Mouse (Mus musculus) intestine, postnatal 0 days (tissue): ENCODE data around the gene Pcnx4. TPM values are rescaled to one million over a fixed set of nuclear protein-coding genes. Genes with fewer than 3 reads are reported as not detected.
"Not testable (repeated sequence)": the region's sequence is repeated elsewhere in the genome, so short reads cannot be mapped to it uniquely, and the experiment has no call there.

Experiments used
- ATAC-seq: fragments of 200-750 bp; cut with Nextera tagmentation; 2 replicates; pipeline ENCODE4 v1.8.0; 2017; ENCODE audit warnings: mild to moderate bottlenecking, moderate TSS enrichment, moderate library complexity
- H3K27ac ChIP-seq: fragments of 300-500 bp; sonication (generic); 2 replicates; pipeline ENCODE4 v1.5.1; 2014; ENCODE audit warnings: mild to moderate bottlenecking, low read depth, low read length, moderate library complexity
- H3K27me3 ChIP-seq: fragments of 300-500 bp; sonication (generic); replicated peaks from 2 replicates; pipeline ENCODE4 v1.6.1; 2014; ENCODE audit warnings: low read length, mixed read lengths; ENCODE audit not compliant: control insufficient read depth, insufficient read depth
- H3K36me3 ChIP-seq: fragments of 300-500 bp; sonication (generic); 2 replicates; pipeline ENCODE4 v1.6.1; 2014; ENCODE audit warnings: mild to moderate bottlenecking, moderate library complexity; ENCODE audit not compliant: control insufficient read depth, insufficient read depth
- H3K4me1 ChIP-seq: fragments of 300-500 bp; sonication (generic); replicated peaks from 2 replicates; pipeline ENCODE4 v1.6.1; 2014; ENCODE audit warnings: antibody characterized with exemption, low read length, mixed read lengths; ENCODE audit not compliant: control insufficient read depth, insufficient read depth
- H3K4me2 ChIP-seq: fragments of 300-500 bp; sonication (generic); replicated peaks from 2 replicates; pipeline ENCODE4 v1.6.1; 2014; ENCODE audit warnings: low read depth, mild to moderate bottlenecking, moderate library complexity
- H3K4me3 ChIP-seq: fragments of 300-500 bp; sonication (generic); 2 replicates; pipeline ENCODE4 v1.5.1; 2014; ENCODE audit warnings: low read depth, low read length
- H3K9ac ChIP-seq: fragments of 300-500 bp; sonication (generic); 2 replicates; pipeline ENCODE4 v1.6.1; 2014; ENCODE audit warnings: mild to moderate bottlenecking, low read depth, low read length
- H3K9me3 ChIP-seq: fragments of 300-500 bp; sonication (generic); 2 replicates; pipeline ENCODE4 v1.6.1; 2016; ENCODE audit warnings: mixed run types; ENCODE audit not compliant: control insufficient read depth
- CTCF ChIP-seq: sonication (generic); IDR thresholded peaks from 2 replicates; pipeline ENCODE4 v1.5.1; 2016; ENCODE audit warnings: low read depth, mild to moderate bottlenecking, control low read depth, antibody characterized with exemption, moderate library complexity
- WGBS: fragments of 180-500 bp; shearing (Covaris S2); extraction: QIAGEN DNeasy Blood & Tissue Kit; methylation state at CpG from one replicate; pipeline ENCODE4 v1.1.7; 2014; 5-methylcytosine and 5-hydroxymethylcytosine counted together
- polyA plus RNA-seq: library from polyadenylated mRNA; unstranded; fragments of >200 nt; fragmentation: Nextera tagmentation; extraction: Ambion mirVana; gene quantifications from 2 replicates; pipeline ENCODE4 v1.2.1, GENCODE M21; 2015

Pcnx4 gene
- polyA plus RNA-seq, 1 experiment from 2014 or later: 2.8 TPM

GRCm38 (mm10) chr12:72585339-72585738 is 49.2 kb downstream of the Pcnx4 start:
- H3K9ac ChIP-seq: no peak overlapping the region
- WGBS: 94% methylated on average over 1 of the region's 1 CpGs
- no peak for TF ChIP-seq CTCF

GRCm38 (mm10) chr12:72592991-72593390 is 56.8 kb downstream of the Pcnx4 start:
- TF ChIP-seq CTCF: no peak
- Histone ChIP-seq H3K9ac (no peak overlapping the region), H3K27ac (no peak overlapping the region), H3K4me1 (no peaks in the 10 kb centered on the region), H3K27me3 (no peaks in the 10 kb centered on the region), H3K9me3 (no peaks in the 10 kb centered on the region), H3K36me3 (no peaks in the 10 kb centered on the region), H3K4me2 (no peak overlapping the region), H3K4me3 (no peak overlapping the region)
- no peak for ATAC-seq

More at GRCm38 (mm10) chr12:72585339-72585738, 49.2 kb downstream of the Pcnx4 start:
- no peaks in the 10 kb centered on the region for H3K4me1 ChIP-seq
- no peak overlapping the region for H3K27ac ChIP-seq
- H3K36me3 ChIP-seq: no peaks in the 10 kb centered on the region
- H3K9me3 ChIP-seq: no peaks in the 10 kb centered on the region
- no peak overlapping the region for H3K4me2 ChIP-seq
- no peak for ATAC-seq
- H3K4me3 ChIP-seq: no peak overlapping the region
- no peaks in the 10 kb centered on the region for H3K27me3 ChIP-seq

GRCm38 (mm10) chr12:72594001-72594400 is 57.8 kb downstream of the Pcnx4 start:
- Histone ChIP-seq H3K4me1 (no peaks in the 10 kb centered on the region), H3K27ac (no peak overlapping the region), H3K4me3 (no peak overlapping the region), H3K9ac (no peak overlapping the region), H3K4me2 (no peak overlapping the region), H3K36me3 (no peaks in the 10 kb centered on the region), H3K9me3 (no peaks in the 10 kb centered on the region), H3K27me3 (no peaks in the 10 kb centered on the region)
- TF ChIP-seq CTCF: no peak
- no peak for ATAC-seq
- 61% methylated on average over 2 of the region's 2 CpGs for WGBS

- 89% methylated on average over 2 of the region's 2 CpGs for WGBS
- H3K27ac ChIP-seq, ATAC-seq, H3K36me3 ChIP-seq, H3K9me3 ChIP-seq, H3K9ac ChIP-seq, H3K4me3 ChIP-seq, H3K4me1 ChIP-seq, H3K4me2 ChIP-seq, H3K27me3 ChIP-seq: not testable (repeated sequence)
Observed at GRCm38 (mm10) chr12:72598731-72599130, 62.5 kb downstream of the Pcnx4 start.

GRCm38 (mm10) chr12:72612053-72612452 is 75.9 kb downstream of the Pcnx4 start:
- Histone ChIP-seq H3K9me3 (no peaks in the 10 kb centered on the region), H3K4me2 (no peak overlapping the region), H3K4me1 (no peaks in the 10 kb centered on the region), H3K27me3 (no peaks in the 10 kb centered on the region), H3K4me3 (no peak overlapping the region), H3K27ac (no peak overlapping the region), H3K36me3 (no peaks in the 10 kb centered on the region), H3K9ac (no peak overlapping the region)
- no peak for TF ChIP-seq CTCF
- 88% methylated on average over 3 of the region's 3 CpGs for WGBS
- ATAC-seq: no peak

- no peaks in the 10 kb centered on the region for H3K9me3 ChIP-seq
- H3K4me1 ChIP-seq: no peaks in the 10 kb centered on the region
- 93% methylated on average over 7 of the region's 7 CpGs for WGBS
- TF ChIP-seq CTCF: no peak
- H3K9ac ChIP-seq: no peak overlapping the region
- H3K27ac ChIP-seq: no peak overlapping the region
- no peak overlapping the region for H3K4me3 ChIP-seq
- H3K36me3 ChIP-seq: no peaks in the 10 kb centered on the region
- ATAC-seq: no peak
- no peak overlapping the region for H3K4me2 ChIP-seq
- no peaks in the 10 kb centered on the region for H3K27me3 ChIP-seq
Observed at GRCm38 (mm10) chr12:72620856-72621255, 84.7 kb downstream of the Pcnx4 start.

- Histone ChIP-seq H3K4me2 (no peak overlapping the region), H3K4me1 (no peaks in the 10 kb centered on the region), H3K9ac (no peak overlapping the region), H3K27ac (no peak overlapping the region), H3K27me3 (no peaks in the 10 kb centered on the region), H3K9me3 (no peaks in the 10 kb centered on the region), H3K36me3 (no peaks in the 10 kb centered on the region), H3K4me3 (no peak overlapping the region)
- no peak for TF ChIP-seq CTCF
- no peak for ATAC-seq
- WGBS: 78% methylated on average over 1 of the region's 1 CpGs
Observed at GRCm38 (mm10) chr12:72621441-72621840, 85.3 kb downstream of the Pcnx4 start.
